Mouse (Mus musculus): ENCODE results near the gene Hist1h2bh. TPM values are rescaled to one million over a fixed set of nuclear protein-coding genes. Genes with fewer than 3 reads are reported as not detected.
"Not testable (repeated sequence)": the region's sequence is repeated elsewhere in the genome, so short reads cannot be mapped to it uniquely, and the experiment has no call there.

Hist1h2bh gene
- total RNA-seq, 1 experiment from 2014 or later, result 6.6 TPM

- no peak for DNase-seq
These were observed 9.0 kb upstream of the Hist1h2bh start for GRCm38 (mm10) chr13:23551931-23552914.

GRCm38 (mm10) chr13:23551146-23551834 is 8.1 kb upstream of the Hist1h2bh start, which contains the start of gene Hist1h4f:
Gene Hist1h4f (minus strand): TSS chr13:23551648.
- DNase-seq, result peak; percentile 70

- no peak for DNase-seq
These were observed 7.6 kb upstream of the Hist1h2bh start for GRCm38 (mm10) chr13:23550761-23551145.

GRCm38 (mm10) chr13:23546694-23547093 is 3.5 kb upstream of the Hist1h2bh start:
- no peak for DNase-seq

GRCm38 (mm10) chr13:23544787-23545120 is 1.6 kb upstream of the Hist1h2bh start:
- not testable (repeated sequence) for DNase-seq

GRCm38 (mm10) chr13:23543965-23544786 is 984 bp upstream of the Hist1h2bh start, which contains the start of gene Hist1h3f:
Gene Hist1h3f (plus strand): TSS chr13:23544052.
- peak; percentile 53 for DNase-seq

GRCm38 (mm10) chr13:23542225-23542980 is 789 bp downstream of the Hist1h2bh start:
- DNase-seq, result not testable (repeated sequence)

GRCm38 (mm10) chr13:23541497-23541896 is 1.7 kb downstream of the Hist1h2bh start:
- DNase-seq, result no peak

- DNase-seq, result not testable (repeated sequence)
These were observed 3.4 kb downstream of the Hist1h2bh start for GRCm38 (mm10) chr13:23539821-23540220.

- no peak for DNase-seq
These were observed 4.9 kb downstream of the Hist1h2bh start for GRCm38 (mm10) chr13:23538249-23538648.

GRCm38 (mm10) chr13:23537006-23537710 is 6.0 kb downstream of the Hist1h2bh start:
- no peak for DNase-seq

GRCm38 (mm10) chr13:23536076-23536822 is 6.9 kb downstream of the Hist1h2bh start:
- DNase-seq, result no peak

GRCm38 (mm10) chr13:23535137-23536075 is 7.8 kb downstream of the Hist1h2bh start, which contains the start of gene Hist1h3g:
Gene Hist1h3g (plus strand): TSS chr13:23535422.
- peak; percentile 78 for DNase-seq

GRCm38 (mm10) chr13:23534368-23535131 is 8.6 kb downstream of the Hist1h2bh start:
- DNase-seq, result no peak

- DNase-seq, result peak; percentile 41
These were observed 9.4 kb downstream of the Hist1h2bh start, which contains the start of gene Hist1h2af for GRCm38 (mm10) chr13:23533560-23534367. Gene Hist1h2af (plus strand): TSS chr13:23533906.

GRCm38 (mm10) chr13:23532262-23533075 is 10.7 kb downstream of the Hist1h2bh start:
- no peak for DNase-seq
